Mouse (Mus musculus): ENCODE results near the gene 4931422A03Rik. TPM values are rescaled to one million over a fixed set of nuclear protein-coding genes. Genes with fewer than 3 reads are reported as not detected.
"Not testable (repeated sequence)": the region's sequence is repeated elsewhere in the genome, so short reads cannot be mapped to it uniquely, and the experiment has no call there.

4931422A03Rik gene
- polyA plus RNA-seq (2015; fragmentation: Nextera tagmentation; extraction: Ambion mirVana): 0.80 and 1.0 TPM in 2 replicates

- under 1% methylated on average over 32 of the region's 32 CpGs for WGBS
- TF ChIP-seq CTCF (IDR thresholded peaks at IDR 0.05; ENCODE audit: low read depth) (no peak), EP300 (optimal IDR thresholded peaks at IDR 0.05) (no peak)
- DNase-seq (ENCODE audit: low spot score): peak; percentile 42
These were observed at the start of gene 4931422A03Rik for GRCm38 (mm10) chr2:104028139-104028723. Gene 4931422A03Rik, minus strand, starts transcription at chr2:104028361.

GRCm38 (mm10) chr2:104069704-104070185 lies 41.6 kb upstream of the 4931422A03Rik start, which contains the start of gene Cd59b:
Gene Cd59b, plus strand, starts transcription at chr2:104069849.
- DNase-seq (ENCODE audit: low spot score) (peak; percentile 85), ATAC-seq (ENCODE audit: low FRiP score, low TSS enrichment) (peak; percentile 89)
- no peaks in the 10 kb centered on the region for H3K9me3 ChIP-seq (ENCODE audit: control insufficient read depth, low read length)
- H3K4me3 ChIP-seq (ENCODE audit: low read depth, low read length): peak within 1 kb of the TSS; percentile 32
- H3K9ac ChIP-seq (ENCODE audit: low read length): 0 out of 2 replicates have a peak within 1 kb of the TSS, but pooled peaks have one; percentile 13
- WGBS: 8% methylated on average over 13 of the region's 13 CpGs
- H3K27me3 ChIP-seq (ENCODE audit: control insufficient read depth, insufficient read depth, low read length): no peaks in the 10 kb centered on the region
- no peaks in the 10 kb centered on the region for H3K36me3 ChIP-seq (ENCODE audit: control insufficient read depth, insufficient read depth, low read length)
- no peak within 1 kb of the TSS for H3K27ac ChIP-seq (replicated peaks)
- H3K4me2 ChIP-seq (replicated peaks; ENCODE audit: low read depth): peak within 1 kb of the TSS; percentile 47
- TF ChIP-seq CTCF (IDR thresholded peaks at IDR 0.05; ENCODE audit: low read depth): no peak
- no peak for TF ChIP-seq EP300 (optimal IDR thresholded peaks at IDR 0.05)
- no peaks in the 10 kb centered on the region for H3K4me1 ChIP-seq (replicated peaks; ENCODE audit: control insufficient read depth, insufficient read depth)

More at GRCm38 (mm10) chr2:104028139-104028723, at the start of gene 4931422A03Rik:
- no peaks in the 10 kb centered on the region for H3K27me3 ChIP-seq (ENCODE audit: control insufficient read depth, insufficient read depth, low read length)
- no peaks in the 10 kb centered on the region for H3K9me3 ChIP-seq (ENCODE audit: control insufficient read depth, low read length)
- H3K4me1 ChIP-seq (replicated peaks; ENCODE audit: control insufficient read depth, insufficient read depth): no peaks in the 10 kb centered on the region
- ATAC-seq (ENCODE audit: low FRiP score, low TSS enrichment): peak; percentile 65
- H3K36me3 ChIP-seq (ENCODE audit: control insufficient read depth, insufficient read depth, low read length): no peaks in the 10 kb centered on the region; the same call in 1 of the 2 replicates
- H3K27ac ChIP-seq (replicated peaks): peak within 1 kb of the TSS; percentile 77
- peak within 1 kb of the TSS; percentile 97 for H3K9ac ChIP-seq (ENCODE audit: low read length)
- peak within 1 kb of the TSS; percentile 87 for H3K4me2 ChIP-seq (replicated peaks; ENCODE audit: low read depth)
- H3K4me3 ChIP-seq (ENCODE audit: low read depth, low read length): peak within 1 kb of the TSS; percentile 97

GRCm38 (mm10) chr2:104068450-104068849 lies 40.3 kb upstream of the 4931422A03Rik start, which contains the start of gene Gm10799:
Gene Gm10799, minus strand, starts transcription at chr2:104068550.
- not testable (repeated sequence) for H3K36me3 ChIP-seq (ENCODE audit: control insufficient read depth, insufficient read depth, low read length)
- WGBS: 93% methylated on average over 7 of the region's 7 CpGs

GRCm38 (mm10) chr2:104065526-104065925 lies 37.4 kb upstream of the 4931422A03Rik start, which contains the start of gene Gm10912:
Gene Gm10912, plus strand, starts transcription at chr2:104065826.
- H3K27me3 ChIP-seq (ENCODE audit: control insufficient read depth, insufficient read depth, low read length); H3K36me3 ChIP-seq (ENCODE audit: control insufficient read depth, insufficient read depth, low read length); H3K4me3 ChIP-seq (ENCODE audit: low read depth, low read length); H3K4me2 ChIP-seq (replicated peaks; ENCODE audit: low read depth); DNase-seq (ENCODE audit: low spot score); H3K9ac ChIP-seq (ENCODE audit: low read length); H3K4me1 ChIP-seq (replicated peaks; ENCODE audit: control insufficient read depth, insufficient read depth); H3K9me3 ChIP-seq (ENCODE audit: control insufficient read depth, low read length); ATAC-seq (ENCODE audit: low FRiP score, low TSS enrichment); H3K27ac ChIP-seq (replicated peaks): not testable (repeated sequence)
- WGBS: 84% methylated on average over 5 of the region's 6 CpGs

More at GRCm38 (mm10) chr2:104068450-104068849, 40.3 kb upstream of the 4931422A03Rik start, which contains the start of gene Gm10799:
- DNase-seq (ENCODE audit: low spot score); H3K9ac ChIP-seq (ENCODE audit: low read length); H3K4me3 ChIP-seq (ENCODE audit: low read depth, low read length); H3K4me2 ChIP-seq (replicated peaks; ENCODE audit: low read depth); ATAC-seq (ENCODE audit: low FRiP score, low TSS enrichment); H3K9me3 ChIP-seq (ENCODE audit: control insufficient read depth, low read length); H3K4me1 ChIP-seq (replicated peaks; ENCODE audit: control insufficient read depth, insufficient read depth); H3K27me3 ChIP-seq (ENCODE audit: control insufficient read depth, insufficient read depth, low read length); H3K27ac ChIP-seq (replicated peaks): not testable (repeated sequence)

GRCm38 (mm10) chr2:104064152-104064551 lies 36.0 kb upstream of the 4931422A03Rik start:
- no peak overlapping the region for H3K27ac ChIP-seq (replicated peaks)
- TF ChIP-seq CTCF (IDR thresholded peaks at IDR 0.05; ENCODE audit: low read depth) (no peak), EP300 (optimal IDR thresholded peaks at IDR 0.05) (no peak)

GRCm38 (mm10) chr2:104062665-104063064 lies 34.5 kb upstream of the 4931422A03Rik start:
- H3K4me2 ChIP-seq (replicated peaks; ENCODE audit: low read depth): no peak overlapping the region
- TF ChIP-seq EP300 (optimal IDR thresholded peaks at IDR 0.05) (no peak), CTCF (IDR thresholded peaks at IDR 0.05; ENCODE audit: low read depth) (no peak)
- ATAC-seq (ENCODE audit: low FRiP score, low TSS enrichment) (peak; percentile 62; the same call in 1 of the 2 replicates), DNase-seq (ENCODE audit: low spot score) (no peak)
- no peaks in the 10 kb centered on the region for H3K9me3 ChIP-seq (ENCODE audit: control insufficient read depth, low read length)
- H3K4me1 ChIP-seq (replicated peaks; ENCODE audit: control insufficient read depth, insufficient read depth): no peaks in the 10 kb centered on the region
- H3K9ac ChIP-seq (ENCODE audit: low read length): no peak overlapping the region
- no peak overlapping the region for H3K27ac ChIP-seq (replicated peaks)
- H3K27me3 ChIP-seq (ENCODE audit: control insufficient read depth, insufficient read depth, low read length): no peaks in the 10 kb centered on the region
- peaks cover 5% of the 10 kb centered on the region for H3K36me3 ChIP-seq (ENCODE audit: control insufficient read depth, insufficient read depth, low read length)
- no peak overlapping the region for H3K4me3 ChIP-seq (ENCODE audit: low read depth, low read length)

More at GRCm38 (mm10) chr2:104064152-104064551, 36.0 kb upstream of the 4931422A03Rik start:
- no peaks in the 10 kb centered on the region for H3K9me3 ChIP-seq (ENCODE audit: control insufficient read depth, low read length)
- DNase-seq (ENCODE audit: low spot score) (no peak), ATAC-seq (ENCODE audit: low FRiP score, low TSS enrichment) (no peak)
- no peak overlapping the region for H3K9ac ChIP-seq (ENCODE audit: low read length)
- no peak overlapping the region for H3K4me2 ChIP-seq (replicated peaks; ENCODE audit: low read depth)
- peaks cover 5% of the 10 kb centered on the region for H3K36me3 ChIP-seq (ENCODE audit: control insufficient read depth, insufficient read depth, low read length)
- no peaks in the 10 kb centered on the region for H3K27me3 ChIP-seq (ENCODE audit: control insufficient read depth, insufficient read depth, low read length)
- H3K4me3 ChIP-seq (ENCODE audit: low read depth, low read length): no peak overlapping the region
- 76% methylated on average over 2 of the region's 2 CpGs for WGBS
- H3K4me1 ChIP-seq (replicated peaks; ENCODE audit: control insufficient read depth, insufficient read depth): no peaks in the 10 kb centered on the region
